Mouse (Mus musculus) frontal cortex, adult (tissue): ENCODE results near the gene Slc29a1.
"Not testable (repeated sequence)": the region's sequence is repeated elsewhere in the genome, so short reads cannot be mapped to it uniquely, and the experiment has no call there.

Experiments
- ATAC-seq: cut with Nextera tagmentation; 2 replicates; pipeline ENCODE4 v1.9.2; 2017; ENCODE audit warnings: mild to moderate bottlenecking, moderate library complexity, mixed read lengths; ENCODE audit not compliant: low TSS enrichment

The Slc29a1 gene

DNA sequence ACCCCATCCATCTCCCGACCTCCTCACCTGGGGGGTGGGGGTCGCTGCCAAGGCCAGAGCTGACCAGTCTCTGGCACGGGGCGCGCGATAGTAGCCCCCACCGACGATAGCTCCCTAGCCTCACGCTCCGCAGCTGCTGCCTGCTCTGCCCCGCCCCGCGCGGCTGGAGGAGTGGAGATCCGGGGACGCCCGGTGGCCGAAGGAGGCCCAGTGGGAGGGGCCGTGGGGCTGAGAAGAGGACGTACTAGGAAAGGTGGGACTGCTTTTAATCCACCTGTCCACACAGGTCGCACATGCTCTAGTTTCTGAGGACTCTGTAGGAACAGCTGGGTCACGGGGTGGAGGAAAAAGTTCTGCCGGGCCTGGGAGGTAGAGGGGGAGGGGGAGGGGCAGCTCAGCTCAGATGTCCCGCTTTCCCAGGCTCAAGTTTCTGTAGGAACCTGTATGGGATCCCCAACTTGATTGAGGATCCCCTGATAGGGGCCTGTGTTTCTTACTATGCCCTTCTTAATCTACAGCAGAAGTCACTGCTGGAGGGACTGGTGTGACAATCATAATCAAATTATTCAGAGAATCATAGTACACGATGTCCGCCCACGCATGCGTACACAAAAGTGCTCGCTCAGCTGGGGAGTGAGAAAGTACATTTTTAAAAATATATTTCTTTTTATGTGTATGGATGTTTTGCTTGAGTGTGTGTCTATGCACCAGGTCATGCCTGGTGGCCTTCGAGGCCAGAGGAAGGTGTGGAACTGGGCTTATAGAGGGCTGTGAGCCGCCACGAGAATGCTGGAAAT lies at the start of gene Slc29a1:
Gene Slc29a1, minus strand, starts transcription at position 161 of the 797 bp plus-strand sequence.
- no peak for ATAC-seq

DNA sequence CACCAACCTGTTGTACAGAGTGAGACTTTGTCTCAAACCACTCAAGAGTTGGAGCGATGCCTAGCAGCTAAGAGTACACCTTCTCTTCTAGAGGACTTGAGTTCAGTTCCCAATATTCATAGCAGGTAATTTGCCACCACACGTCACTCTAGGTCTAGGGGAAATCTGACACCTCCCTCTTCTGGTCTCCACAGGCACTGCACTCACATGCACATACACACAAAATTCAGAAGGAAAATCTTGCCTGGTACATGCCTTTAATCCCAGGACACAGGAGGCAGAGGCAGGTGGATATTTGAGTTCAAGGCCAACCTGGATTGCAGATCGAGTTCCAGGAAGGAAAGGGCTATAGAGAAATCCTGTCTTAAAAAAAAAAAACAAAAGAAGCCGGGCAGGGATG lies 44.8 kb upstream of the Slc29a1 start:
- no peak for ATAC-seq

DNA sequence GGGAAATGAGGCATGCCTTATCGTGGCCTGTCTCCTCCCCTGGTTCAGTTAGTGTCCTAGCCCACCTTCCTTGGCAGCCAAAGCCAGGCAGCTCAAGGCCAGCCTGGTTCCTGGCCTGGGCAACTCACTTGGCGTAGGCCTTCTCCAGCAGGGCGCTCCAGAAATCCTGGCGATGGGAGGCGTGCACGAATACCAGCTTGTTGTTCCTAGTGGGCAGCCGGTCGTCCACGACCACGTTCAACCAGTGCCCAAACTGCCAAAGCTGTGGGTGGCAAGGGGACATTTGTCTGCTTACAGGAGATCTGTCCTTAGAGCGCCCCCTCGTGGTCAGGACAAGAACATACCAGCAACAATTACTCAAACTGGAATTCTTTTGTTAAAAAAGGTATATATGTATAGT lies 43.3 kb upstream of the Slc29a1 start:
- ATAC-seq = peak; percentile 31; the same call in 1 of the 2 replicates

DNA sequence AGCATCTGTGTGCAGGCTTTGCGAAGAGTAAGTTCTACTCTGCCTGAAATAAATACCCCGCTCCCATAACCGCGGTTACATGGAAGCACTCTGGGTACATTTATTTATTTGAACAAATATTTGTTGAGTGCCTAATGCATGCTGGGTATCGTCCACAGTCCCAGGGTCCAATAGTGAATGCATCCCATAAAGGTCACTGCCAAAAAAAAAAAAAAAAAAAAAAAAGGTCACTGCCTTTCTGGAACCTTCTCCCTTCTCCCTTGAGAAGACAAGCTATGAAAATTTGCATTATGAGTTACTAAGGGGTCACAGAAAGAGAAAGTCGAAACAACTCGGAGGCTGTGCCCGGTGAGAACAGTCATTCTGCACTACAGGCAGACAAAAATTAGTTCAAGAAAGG lies 42.6 kb upstream of the Slc29a1 start:
- no peak for ATAC-seq

DNA sequence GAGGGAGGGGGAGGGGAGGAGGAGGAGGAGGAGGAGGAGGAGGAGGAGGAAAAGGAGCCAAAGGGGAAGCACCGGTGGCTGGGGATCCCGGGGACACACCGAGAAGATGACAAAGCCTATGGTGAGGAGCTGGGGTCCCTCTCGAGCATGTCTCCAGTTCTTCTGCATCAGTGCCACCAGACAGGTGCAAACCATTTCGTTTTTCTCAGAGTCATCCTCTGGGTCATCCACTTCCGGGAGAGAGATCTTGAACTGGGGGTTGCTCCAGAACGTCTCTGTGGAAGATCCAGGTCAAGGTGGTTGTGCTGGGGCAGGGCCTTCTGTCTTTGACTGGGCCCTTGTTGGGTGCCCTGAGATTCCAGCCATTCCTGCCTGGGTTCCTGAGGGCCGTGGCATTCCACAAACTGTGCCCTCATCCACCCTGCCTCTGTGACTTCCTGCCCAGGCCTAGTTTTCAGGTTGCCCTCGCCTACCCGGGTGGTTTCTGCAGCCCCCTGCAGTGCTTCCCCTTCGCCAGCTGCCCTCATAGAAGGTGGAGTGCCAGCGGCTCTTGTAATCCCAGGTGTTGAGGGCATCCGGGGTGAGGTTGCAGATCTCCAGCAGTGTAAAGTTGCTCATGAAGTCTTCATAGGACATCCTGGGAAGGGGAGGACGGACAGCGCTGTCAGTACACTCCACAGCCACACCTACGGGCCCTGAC lies 39.3 kb upstream of the Slc29a1 start:
- no peak for ATAC-seq

DNA sequence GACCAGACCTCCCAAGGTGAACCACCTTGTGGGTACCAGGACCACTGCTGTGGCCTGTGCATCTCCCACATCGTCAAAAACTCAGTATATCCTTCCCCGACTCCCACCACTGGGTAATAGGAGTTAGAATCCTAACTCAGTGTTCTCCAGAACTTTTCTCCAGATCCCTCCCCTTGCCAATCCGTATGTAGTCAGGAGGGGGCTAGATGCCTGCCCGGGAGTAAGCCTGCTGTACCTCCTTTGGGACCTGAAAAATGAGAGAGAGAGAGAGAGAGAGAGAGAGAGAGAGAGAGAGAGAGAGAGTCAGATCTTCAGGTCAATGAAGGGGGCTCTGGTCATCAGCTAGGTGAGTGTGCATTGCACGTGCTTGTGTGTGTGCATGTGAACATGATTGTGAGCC lies 34.6 kb upstream of the Slc29a1 start:
- no peak for ATAC-seq

DNA sequence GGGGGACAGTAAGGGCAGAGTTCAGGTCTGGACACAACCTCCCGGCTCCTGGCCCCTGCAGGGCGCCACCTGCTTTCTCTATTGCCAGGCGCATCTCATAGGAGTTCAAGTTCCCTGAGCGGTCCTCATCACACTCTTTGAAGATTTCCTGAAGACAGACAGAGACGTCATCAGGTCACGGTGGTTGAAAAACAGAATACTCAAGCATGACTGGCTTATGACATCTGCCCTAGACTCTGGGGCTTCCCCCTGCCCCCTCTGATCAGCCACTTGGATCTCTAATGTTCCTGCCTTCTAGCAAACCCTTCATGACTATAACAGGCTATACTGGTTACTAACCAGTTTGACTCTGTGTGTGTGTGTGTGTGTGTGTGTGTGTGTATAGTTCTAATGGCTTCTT lies 32.5 kb upstream of the Slc29a1 start:
- no peak for ATAC-seq

DNA sequence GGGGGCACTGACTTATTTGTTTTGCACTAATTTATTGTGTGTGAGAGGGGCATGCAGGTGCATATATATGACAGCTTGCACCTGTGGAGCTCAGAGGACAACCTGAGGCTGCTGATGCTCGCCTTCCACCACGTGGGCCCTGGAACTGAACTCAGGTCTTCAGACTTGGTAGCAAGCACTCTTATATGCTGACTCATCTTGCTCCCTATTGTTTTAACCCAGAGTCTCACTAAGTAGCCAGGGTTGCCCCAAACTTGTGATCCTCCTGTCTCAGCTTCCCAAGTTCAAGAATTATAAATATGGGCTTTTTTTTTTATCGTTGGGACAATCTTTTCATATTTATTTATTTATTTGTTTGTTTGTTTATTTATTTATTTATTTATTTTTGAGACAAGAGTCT lies 31.6 kb upstream of the Slc29a1 start:
- ATAC-seq = no peak

DNA sequence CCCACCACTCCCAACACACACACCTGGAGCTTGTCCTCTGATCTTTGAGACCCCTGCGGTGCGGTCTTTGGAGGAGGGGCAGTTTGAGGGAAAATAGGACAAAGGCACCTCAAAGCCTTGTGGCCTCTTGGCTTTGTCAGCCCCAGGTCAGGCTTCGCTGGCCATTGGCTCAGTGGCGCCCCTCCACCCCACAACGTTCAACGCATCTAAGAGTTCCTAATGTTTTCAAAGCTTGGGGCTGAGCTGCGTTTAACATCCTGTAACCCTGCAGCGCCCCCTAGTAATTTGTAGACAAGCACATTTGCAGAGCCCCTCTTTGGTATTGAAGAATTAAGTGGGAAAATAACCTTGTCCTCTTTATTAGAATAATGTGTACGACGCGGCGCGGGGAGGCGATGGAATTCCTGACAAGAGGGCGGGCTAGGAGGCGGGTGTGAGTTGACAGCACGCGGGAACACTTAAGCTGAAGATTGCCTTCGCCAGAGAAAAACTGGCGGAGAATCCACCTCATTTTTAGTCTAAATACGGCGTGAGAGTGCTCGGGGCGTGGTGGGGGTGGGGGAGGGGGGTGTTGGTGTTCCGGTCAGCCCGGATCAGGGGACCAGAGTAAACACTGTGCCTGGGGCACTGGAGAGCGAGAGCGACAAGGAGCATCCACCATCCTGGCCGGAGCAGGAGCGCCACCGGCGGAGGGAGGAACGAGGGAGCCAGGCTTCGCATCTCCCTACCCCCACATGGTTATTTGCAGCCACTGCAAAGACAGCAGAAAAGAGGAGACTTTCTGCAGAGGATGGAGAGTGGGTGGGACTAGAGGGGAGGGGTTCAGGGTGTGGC lies 30.7 kb upstream of the Slc29a1 start:
- peak; percentile 88 for ATAC-seq

DNA sequence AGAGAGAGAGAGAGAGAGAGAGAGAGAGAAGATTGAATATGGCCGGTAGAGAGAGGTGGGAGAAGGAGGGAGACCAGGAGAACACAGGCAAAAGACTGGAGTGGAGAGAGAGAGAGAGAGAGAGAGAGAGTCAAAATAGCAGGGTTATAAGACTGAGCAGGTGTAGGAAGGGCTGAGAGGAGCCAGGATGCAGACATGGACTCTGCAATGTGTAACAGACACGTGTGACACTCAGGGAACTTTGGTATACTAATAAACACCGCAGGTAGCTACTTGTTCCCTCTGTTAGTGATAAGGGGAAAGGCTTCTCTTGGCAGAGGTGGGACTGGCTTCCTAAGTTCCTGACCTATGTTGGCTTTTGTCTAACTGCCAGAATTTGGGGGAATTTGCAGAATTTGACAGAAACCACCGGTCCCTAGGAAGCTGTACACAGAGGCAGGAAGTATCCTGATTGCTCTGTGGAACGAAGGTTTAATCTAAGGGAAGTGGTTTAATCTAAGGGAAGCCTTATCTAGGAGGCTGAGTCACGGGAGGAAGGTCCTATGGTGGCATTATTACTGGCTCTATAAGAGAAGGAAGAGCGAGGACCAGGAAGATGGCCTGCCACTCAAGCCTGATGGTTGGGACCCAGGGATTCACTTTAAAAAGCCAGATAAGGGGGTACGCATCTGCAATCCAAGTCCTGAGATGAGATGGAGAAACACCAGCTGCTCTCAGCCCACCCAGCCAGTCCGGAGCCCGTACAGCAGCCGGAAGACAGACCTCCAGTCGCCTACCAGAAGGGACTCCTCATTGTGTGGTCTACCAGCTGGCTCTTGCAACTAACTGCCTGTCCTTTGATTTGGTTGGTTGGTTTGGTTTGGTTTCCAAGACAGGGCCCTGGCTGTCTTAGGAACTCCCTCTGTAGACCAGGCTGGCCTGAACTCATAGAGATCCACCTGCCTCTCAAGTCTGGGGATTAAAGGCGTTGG lies 29.8 kb upstream of the Slc29a1 start:
- ATAC-seq = no peak

DNA sequence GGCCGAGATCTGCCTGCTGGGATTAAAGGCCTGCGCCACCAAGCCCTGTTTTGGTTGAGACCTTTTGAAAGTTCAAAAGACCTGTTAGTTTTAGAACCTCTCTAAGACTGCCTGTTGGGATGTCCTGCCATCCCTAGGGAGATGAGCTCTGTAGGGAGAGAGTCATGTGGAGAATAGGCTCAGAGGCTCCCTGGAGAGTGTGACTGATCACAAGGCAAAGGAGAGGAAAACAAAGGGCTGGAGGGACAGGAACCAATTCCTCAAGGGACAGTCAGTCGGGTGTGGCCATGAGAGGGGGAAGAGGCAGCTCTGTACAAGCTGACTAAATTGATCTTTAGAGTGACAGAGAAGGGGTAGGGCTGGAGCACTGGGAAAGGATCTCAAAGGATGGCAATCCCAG lies 28.8 kb upstream of the Slc29a1 start:
- no peak for ATAC-seq

DNA sequence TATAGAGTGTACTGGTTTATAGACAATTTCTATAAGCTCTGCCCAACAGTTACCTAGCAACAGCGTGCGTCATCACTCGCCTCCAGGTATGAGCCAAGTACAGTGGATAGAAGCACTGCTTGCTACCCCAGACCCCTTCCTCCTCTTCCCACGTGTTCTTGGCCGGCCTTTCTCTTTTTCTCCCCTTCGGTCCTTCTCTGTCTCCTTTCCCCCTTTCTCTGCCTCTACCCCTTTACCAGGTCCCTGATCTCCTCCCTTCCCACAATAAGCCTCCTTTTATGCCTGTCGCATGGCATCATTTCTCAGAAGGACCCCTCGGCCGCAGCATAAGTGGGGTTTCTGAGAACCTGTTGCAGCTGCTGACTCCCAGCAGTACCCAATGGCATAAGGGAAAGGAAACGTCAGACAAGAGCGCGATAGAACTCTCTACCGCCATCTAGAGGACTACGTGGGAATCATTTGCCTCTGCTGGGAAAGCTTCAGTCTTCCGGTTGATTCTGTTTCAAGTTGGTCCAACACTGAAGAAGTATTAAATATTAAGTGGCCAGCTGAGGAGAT lies 27.2 kb upstream of the Slc29a1 start:
- ATAC-seq = peak; percentile 74

DNA sequence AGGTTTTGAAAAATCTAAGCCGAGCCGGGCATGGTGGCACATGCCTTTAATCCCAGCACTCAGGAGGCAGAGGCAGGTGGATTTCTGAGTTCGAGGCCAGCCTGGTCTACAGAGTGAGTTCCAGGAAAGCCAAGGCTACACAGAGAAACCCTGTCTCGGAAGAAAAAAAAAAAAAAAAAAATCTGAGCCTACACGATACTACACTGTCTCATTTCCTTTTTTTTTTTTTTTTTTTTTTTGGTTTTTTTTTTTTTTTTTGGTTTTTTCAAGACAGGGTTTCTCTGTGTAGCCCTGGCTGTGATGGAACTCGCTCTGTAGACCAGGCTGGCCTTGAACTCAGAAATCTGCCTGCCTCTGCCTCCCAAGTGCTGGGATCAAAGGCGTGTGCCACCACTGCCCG lies 24.0 kb upstream of the Slc29a1 start:
- ATAC-seq = not testable (repeated sequence)

DNA sequence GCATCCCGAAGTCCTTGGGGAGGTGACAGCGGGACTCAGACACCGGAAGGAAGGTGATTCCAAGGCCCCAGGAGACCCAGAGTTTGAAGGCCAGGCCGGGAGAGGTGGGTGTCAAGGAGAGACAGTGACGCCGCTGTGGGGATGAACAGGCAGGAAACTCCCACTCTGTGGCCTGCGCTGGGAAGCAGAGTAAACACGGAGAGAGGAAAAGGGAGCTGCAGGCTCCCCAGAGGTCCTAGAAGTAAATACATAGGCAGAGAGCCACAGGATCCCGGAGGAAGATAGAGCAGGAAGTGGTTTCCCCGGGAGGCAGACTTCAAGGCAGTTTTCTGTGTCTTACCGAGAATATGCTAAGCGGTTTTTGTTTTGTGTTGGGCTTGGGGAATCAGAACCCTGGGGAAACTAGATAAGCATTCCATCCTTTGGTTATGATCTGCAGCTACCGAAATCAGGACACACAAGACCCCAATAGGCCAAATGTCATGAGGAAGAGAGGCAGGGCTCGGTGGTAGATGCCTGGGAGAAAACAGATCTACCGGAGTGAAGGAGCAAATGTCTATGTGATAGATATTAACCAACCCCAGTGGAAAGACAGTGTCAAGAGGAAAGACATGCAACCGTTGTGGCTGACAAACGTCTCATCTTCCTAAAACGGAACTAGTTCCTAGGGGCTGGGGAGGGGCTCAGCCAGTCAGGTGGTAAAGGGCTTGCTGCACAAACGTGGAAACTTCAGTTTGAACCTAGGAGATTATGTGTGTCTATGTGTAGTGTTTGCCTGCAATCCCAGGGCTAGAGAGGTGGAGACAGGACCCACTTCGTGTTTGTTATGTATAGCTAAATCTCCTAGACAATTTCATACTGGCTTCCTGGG lies 20.2 kb upstream of the Slc29a1 start:
- ATAC-seq = no peak

DNA sequence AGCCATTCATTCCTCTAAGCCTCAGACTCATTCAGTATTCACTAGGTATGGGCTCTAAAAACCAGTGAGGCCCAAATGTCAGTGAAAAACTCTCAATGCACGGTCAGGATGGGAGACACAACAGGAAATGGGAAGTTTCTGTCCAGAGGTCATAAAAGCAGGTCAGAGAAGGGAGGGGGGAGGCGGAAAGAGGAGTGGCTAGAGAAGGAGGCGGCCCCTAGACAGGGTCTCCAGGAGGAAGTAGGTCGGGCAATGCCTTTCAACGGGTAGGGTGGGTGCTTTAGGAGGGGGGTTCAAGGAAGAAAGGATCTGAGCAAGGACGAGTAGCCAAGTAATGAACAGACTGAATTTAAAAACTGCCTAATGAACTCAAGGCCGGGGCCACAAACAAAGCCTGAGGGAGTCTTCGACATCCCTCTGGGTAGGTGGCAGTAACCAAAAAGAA lies 19.6 kb upstream of the Slc29a1 start:
- ATAC-seq = no peak

DNA sequence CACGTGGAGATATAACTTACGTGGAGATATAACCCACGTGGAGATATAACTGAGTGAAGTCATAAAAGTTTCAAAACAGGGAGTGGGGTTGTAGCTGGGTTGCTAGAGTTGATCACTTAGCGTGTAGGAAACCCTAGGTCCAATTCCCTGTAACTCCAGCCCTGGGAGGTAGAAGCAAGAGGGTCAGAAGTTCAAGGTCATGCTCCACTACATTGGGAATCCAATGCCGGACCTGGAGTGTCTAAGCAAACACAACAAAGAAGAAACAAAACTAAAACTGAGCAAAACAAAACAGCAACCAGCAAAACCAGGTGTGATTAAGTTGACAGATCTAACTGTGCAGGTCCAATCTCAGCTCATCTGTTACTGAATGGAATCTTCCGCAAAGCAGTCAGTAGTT lies 18.2 kb upstream of the Slc29a1 start:
- ATAC-seq = no peak

DNA sequence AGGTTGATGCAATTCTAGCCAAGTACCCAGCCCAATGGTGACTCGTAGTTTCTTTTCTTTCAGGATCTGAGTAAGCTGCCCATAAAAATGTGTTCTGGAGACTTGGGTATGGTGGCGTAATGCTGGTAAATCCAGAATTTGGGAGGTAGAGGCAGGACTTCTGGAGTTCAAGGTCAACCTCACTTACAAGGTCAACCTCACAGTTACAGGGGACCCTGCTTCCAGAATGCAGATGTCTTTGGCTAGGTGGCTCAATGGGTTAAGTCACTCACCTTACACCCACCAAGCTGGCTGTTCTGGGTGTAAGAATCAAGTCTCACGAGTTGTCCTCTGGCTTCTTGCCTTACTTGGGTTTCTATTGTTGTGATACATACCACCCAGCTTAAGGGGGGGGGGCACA lies 17.3 kb upstream of the Slc29a1 start:
- ATAC-seq = no peak

DNA sequence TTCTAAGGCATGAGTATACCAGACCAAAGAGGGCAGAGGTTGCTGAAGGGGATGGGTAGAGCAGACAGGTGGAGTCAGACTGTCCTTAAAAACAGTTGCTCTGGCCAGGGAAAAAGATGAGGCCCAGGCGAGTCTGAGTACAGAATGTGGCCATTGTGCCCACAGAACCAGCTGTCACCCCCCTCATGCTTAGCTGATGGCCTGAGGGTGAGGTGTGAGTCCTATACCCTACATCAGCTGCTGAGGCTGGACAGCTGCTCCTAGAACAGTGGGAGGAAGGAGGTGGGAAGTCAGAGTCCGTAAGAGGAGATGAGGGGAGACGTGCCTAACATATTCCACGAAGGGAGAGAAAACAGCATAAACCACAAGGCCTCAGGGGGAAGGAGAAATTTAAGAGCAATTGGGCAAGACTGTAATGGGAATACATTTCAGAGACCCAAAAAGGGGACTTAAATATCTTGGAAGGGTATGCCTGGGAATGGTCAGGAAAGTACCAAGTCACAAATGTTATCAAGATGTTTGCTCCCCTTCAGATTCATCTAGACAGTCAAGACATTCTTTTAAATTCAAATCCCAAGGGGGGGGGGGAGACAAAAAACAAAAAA lies 16.7 kb upstream of the Slc29a1 start:
- no peak for ATAC-seq

DNA sequence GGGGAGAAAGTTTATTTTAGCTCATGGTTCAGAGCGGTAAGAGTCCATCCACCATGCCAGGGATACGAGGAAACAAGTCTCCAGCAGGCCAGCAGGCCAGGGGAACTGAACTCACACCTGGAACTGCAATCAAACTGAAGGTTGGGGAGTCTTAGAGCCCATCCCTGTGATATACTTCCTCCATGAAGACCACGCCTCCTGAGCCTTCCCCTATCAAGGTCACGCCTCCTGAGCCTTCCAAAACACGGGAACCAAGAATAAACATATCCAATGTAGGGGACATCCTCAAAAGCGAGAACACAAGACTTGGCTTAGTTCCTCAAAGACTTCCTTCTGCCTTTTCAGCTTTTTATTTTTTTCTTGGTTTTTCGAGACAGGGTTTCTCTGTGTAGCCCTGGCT lies 13.5 kb upstream of the Slc29a1 start:
- no peak for ATAC-seq

DNA sequence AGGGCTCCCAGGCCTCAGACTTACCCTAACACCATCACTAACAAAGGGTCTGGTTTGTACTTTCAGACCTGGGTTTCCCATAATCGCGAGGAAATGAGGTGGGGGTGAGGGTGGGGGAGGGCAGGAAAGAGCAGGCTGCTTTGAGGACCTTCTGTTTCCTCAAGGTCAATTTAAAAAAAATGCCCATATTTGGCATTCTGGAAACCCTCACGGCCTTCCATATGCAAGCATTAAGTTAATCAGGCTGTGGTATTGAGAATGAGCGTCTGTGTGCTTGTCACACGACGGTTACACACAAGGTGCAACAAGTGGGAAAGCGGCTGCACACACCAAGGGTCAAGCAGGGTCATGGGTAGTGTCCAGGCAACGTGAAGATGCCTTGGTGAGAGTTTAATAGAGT lies 12.6 kb upstream of the Slc29a1 start:
- ATAC-seq = no peak
